Mouse (Mus musculus) lung, embryonic 14.5 days (tissue): ENCODE measurements around the gene Ebf3. TPM values are rescaled to one million over a fixed set of nuclear protein-coding genes. Genes with fewer than 3 reads are reported as not detected.
A peak's percentile ranks its signal among the peaks of the same experiment; 100 is the strongest.

Source experiments
- ATAC-seq: fragments of 200-750 bp; cut with Nextera tagmentation; 2 replicates; pipeline ENCODE4 v1.8.0; 2017; ENCODE audit warnings: mild to moderate bottlenecking, moderate TSS enrichment, moderate library complexity; ENCODE audit not compliant: insufficient read depth
- DNase-seq: peaks from one replicate; pipeline ENCODE4 v3.0.0-alpha.2; 2015
- H3K27ac ChIP-seq: fragments of 300-500 bp; sonication (generic); 2 replicates; pipeline ENCODE4 v1.5.1; 2014; ENCODE audit warnings: low read depth, mild to moderate bottlenecking, moderate library complexity
- H3K27me3 ChIP-seq: fragments of 300-500 bp; sonication (generic); 2 replicates; pipeline ENCODE4 v1.6.1; 2014; ENCODE audit warnings: low read length, control low read depth; ENCODE audit not compliant: insufficient read depth
- H3K36me3 ChIP-seq: fragments of 300-500 bp; sonication (generic); 2 replicates; pipeline ENCODE4 v1.6.1; 2014; ENCODE audit warnings: control low read depth; ENCODE audit not compliant: insufficient read depth
- H3K4me1 ChIP-seq: fragments of 300-500 bp; sonication (generic); 2 replicates; pipeline ENCODE4 v1.6.1; 2014; ENCODE audit warnings: antibody characterized with exemption, control low read depth; ENCODE audit not compliant: insufficient read depth
- H3K4me2 ChIP-seq: fragments of 300-500 bp; sonication (generic); 2 replicates; pipeline ENCODE4 v1.6.1; 2014; ENCODE audit warnings: mild to moderate bottlenecking
- H3K4me3 ChIP-seq: fragments of 300-500 bp; sonication (generic); 2 replicates; pipeline ENCODE4 v1.5.1; 2014; ENCODE audit warnings: low read depth, low read length
- H3K9ac ChIP-seq: fragments of 300-500 bp; sonication (generic); 2 replicates; pipeline ENCODE4 v1.6.1; 2014
- H3K9me3 ChIP-seq: fragments of 300-500 bp; sonication (generic); 2 replicates; pipeline ENCODE4 v1.6.1; 2016; ENCODE audit warnings: low read depth, low read length, control low read depth
- CTCF ChIP-seq: IDR thresholded peaks from 2 replicates; pipeline ENCODE4 v1.5.1; 2016; ENCODE audit warnings: antibody characterized with exemption, low read depth
- WGBS: fragments of 180-500 bp; shearing (Covaris S2); extraction: QIAGEN DNeasy Blood & Tissue Kit; methylation state at CpG from one replicate; pipeline ENCODE4 v1.1.7; 2014; 5-methylcytosine and 5-hydroxymethylcytosine counted together
- polyA plus RNA-seq: library from polyadenylated mRNA; unstranded; fragments of >200 nt; fragmentation: Nextera tagmentation; extraction: Ambion mirVana; gene quantifications from 2 replicates; pipeline ENCODE4 v1.2.1, GENCODE M21; 2014

Ebf3 gene
- polyA plus RNA-seq, 1 experiment from 2014 or later = 0.14 TPM

DNA sequence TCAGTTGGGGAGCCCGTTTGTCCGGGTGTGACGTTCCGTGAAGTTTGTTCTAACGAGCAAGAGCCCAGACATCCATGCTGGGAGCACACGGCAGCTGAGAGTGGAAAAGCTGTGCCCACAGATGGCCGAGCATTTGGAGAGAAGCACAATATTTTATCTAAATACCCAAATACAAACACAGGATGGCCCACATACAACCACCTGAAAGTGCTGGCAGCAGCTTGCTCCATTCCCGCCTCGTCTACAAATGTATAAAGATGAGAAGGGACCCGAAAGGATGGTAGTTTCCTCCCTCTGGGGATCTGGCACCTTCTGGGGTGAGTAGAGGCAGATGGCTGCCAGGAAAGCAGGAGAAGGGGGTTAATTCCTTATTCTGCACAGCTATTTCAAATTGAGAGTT is 42.0 kb downstream of the Ebf3 start:
- Histone ChIP-seq H3K4me1 (0 out of 2 replicates have a peak, but pooled peaks cover 4% of the 10 kb centered on the region), H3K4me2 (no peak overlapping the region), H3K27me3 (peaks cover 18% of the 10 kb centered on the region), H3K27ac (no peak overlapping the region), H3K9me3 (no peaks in the 10 kb centered on the region), H3K4me3 (no peak overlapping the region), H3K9ac (no peak overlapping the region), H3K36me3 (no peaks in the 10 kb centered on the region)
- ATAC-seq (no peak), DNase-seq (no peak)
- TF ChIP-seq CTCF = no peak
- 77% methylated on average over 10 of the region's 10 CpGs for WGBS

DNA sequence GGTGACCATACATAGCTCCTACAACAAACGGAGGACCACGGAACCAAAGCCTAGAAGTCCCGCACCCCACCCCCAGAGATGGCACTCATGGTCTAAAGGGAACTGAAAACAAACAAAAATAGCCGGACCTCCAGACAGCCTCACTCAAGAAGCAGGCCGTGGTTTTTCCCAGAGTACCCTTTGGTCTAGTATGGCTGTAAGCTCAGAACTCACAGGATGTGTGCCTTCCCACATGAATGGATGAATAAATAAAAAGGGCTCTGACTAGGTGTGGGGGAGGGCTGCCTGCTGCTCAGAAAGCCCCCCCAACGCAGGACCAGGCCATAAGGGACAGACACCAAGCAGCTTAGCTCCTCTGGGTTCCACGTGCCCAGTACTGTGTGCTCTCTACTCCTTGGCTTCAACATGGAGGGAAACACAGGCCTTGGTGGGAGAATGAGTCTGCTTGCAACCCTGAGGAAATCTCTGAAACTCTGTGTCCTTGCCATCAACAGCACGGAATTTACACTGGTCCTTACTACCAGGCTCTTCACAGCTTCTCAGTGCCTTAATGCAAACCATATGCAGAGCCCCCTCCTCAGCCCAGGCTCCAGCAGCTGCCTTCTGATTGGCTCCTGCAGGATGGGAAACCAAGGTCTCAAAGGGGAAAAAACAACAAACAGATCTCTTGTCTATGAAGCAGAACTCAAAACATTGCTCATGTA is 45.6 kb downstream of the Ebf3 start:
- ATAC-seq = no peak
- no peak for TF ChIP-seq CTCF
- Histone ChIP-seq H3K27me3 (peaks cover 26% of the 10 kb centered on the region), H3K4me2 (no peak overlapping the region), H3K27ac (no peak overlapping the region), H3K4me1 (0 out of 2 replicates have a peak, but pooled peaks cover 4% of the 10 kb centered on the region), H3K9me3 (no peaks in the 10 kb centered on the region), H3K9ac (no peak overlapping the region), H3K36me3 (no peaks in the 10 kb centered on the region), H3K4me3 (no peak overlapping the region)
- no peak for DNase-seq
- 56% methylated on average over 8 of the region's 8 CpGs for WGBS

GRCm38 (mm10) chr7:137267441-137267840 is 46.8 kb downstream of the Ebf3 start:
- 0 out of 2 replicates have a peak, but pooled peaks cover 4% of the 10 kb centered on the region for H3K4me1 ChIP-seq
- no peak overlapping the region for H3K9ac ChIP-seq
- DNase-seq = peak; percentile 45
- no peak for TF ChIP-seq CTCF
- H3K27ac ChIP-seq = no peak overlapping the region
- ATAC-seq = peak; percentile 56; the same call in 1 of the 2 replicates
- H3K4me2 ChIP-seq = no peak overlapping the region
- no peaks in the 10 kb centered on the region for H3K36me3 ChIP-seq
- H3K4me3 ChIP-seq = no peak overlapping the region
- peaks cover 26% of the 10 kb centered on the region for H3K27me3 ChIP-seq
- 67% methylated on average over 9 of the region's 9 CpGs for WGBS
- no peaks in the 10 kb centered on the region for H3K9me3 ChIP-seq

DNA sequence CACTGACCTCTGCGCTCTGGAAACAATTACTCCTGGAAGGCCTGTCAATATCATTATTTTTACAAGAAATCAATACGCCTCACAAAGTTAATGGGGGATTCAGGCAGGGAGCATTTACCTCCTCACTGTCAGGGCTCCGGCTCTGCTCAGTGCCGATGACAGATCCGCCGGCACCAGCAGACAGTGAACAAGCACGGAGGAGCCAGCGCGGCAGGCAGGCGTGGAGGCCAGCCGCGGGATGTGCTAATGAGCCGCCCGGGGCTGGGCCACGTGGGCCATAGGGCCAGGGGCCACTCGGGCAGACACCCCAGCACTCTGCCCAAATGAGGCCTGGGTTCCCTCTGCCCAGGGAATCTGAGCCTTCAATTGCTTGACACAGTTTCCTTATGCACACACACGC is 47.7 kb downstream of the Ebf3 start:
- ATAC-seq (no peak), DNase-seq (no peak)
- Histone ChIP-seq H3K9me3 (no peaks in the 10 kb centered on the region), H3K9ac (no peak overlapping the region), H3K4me2 (no peak overlapping the region), H3K36me3 (no peaks in the 10 kb centered on the region), H3K27me3 (peaks cover 26% of the 10 kb centered on the region), H3K4me1 (0 out of 2 replicates have a peak, but pooled peaks cover 4% of the 10 kb centered on the region), H3K27ac (no peak overlapping the region), H3K4me3 (no peak overlapping the region)
- no peak for TF ChIP-seq CTCF
- WGBS = 17% methylated on average over 17 of the region's 17 CpGs

DNA sequence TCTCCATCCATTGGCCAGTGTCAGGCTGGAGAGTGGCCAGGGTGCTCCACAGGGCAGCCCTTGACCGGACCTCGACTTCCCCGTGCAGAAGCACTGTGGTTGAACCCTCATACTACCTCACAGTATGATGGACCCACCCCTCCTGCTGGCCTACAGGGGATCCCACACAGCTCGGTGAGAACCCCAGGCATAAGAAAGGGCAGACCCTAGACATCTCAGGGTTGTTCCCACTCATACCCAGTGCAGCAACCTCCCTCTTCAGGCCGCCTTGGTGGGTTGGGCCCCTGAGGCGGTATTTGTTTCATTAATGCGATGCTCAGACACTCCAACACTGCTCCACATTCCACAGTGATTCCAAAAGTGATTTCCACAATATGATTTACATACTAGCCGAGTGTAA is 51.9 kb downstream of the Ebf3 start:
- ATAC-seq = no peak
- Histone ChIP-seq H3K4me2 (no peak overlapping the region), H3K4me3 (no peak overlapping the region), H3K9me3 (no peaks in the 10 kb centered on the region), H3K27me3 (peaks cover 22% of the 10 kb centered on the region), H3K4me1 (no peaks in the 10 kb centered on the region), H3K27ac (no peak overlapping the region), H3K9ac (no peak overlapping the region), H3K36me3 (no peaks in the 10 kb centered on the region)
- DNase-seq = no peak
- TF ChIP-seq CTCF = no peak
- 80% methylated on average over 8 of the region's 8 CpGs for WGBS

GRCm38 (mm10) chr7:137246213-137246872 is 67.9 kb downstream of the Ebf3 start:
- WGBS = 43% methylated on average over 11 of the region's 11 CpGs
- DNase-seq (peak; percentile 80), ATAC-seq (peak; percentile 44; the same call in 1 of the 2 replicates)

DNA sequence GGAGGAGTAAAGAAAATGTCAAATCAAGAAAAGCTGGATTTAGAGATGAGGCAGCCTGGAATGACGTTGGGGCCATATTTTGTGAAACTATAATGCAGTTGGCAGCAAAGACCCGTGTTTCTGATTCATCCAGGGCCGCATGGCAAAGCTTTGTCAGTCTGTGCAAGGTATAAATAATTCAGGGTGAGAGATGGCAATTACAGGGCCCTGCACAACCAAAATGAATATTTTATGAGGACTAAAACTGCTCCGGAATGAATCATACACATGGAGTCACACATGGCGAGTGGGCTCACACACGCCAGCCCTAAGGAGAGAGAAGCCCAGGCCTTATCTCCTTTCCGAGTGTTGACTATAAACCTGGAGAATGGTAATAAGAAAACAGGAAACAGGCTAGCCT is 69.4 kb downstream of the Ebf3 start:
- Histone ChIP-seq H3K27me3 (peaks cover 9% of the 10 kb centered on the region), H3K4me3 (no peak overlapping the region), H3K4me1 (no peaks in the 10 kb centered on the region), H3K9me3 (no peaks in the 10 kb centered on the region), H3K36me3 (no peaks in the 10 kb centered on the region), H3K4me2 (no peak overlapping the region), H3K27ac (no peak overlapping the region), H3K9ac (no peak overlapping the region)
- WGBS = 85% methylated on average over 7 of the region's 7 CpGs
- no peak for ATAC-seq
- TF ChIP-seq CTCF = no peak
- no peak for DNase-seq

More at GRCm38 (mm10) chr7:137246213-137246872, 67.9 kb downstream of the Ebf3 start:
- Histone ChIP-seq H3K9ac (no peak overlapping the region), H3K4me1 (no peaks in the 10 kb centered on the region), H3K36me3 (no peaks in the 10 kb centered on the region), H3K9me3 (no peaks in the 10 kb centered on the region), H3K4me3 (no peak overlapping the region), H3K4me2 (no peak overlapping the region), H3K27ac (no peak overlapping the region), H3K27me3 (peaks cover 2% of the 10 kb centered on the region; the same call in 1 of the 2 replicates)
- TF ChIP-seq CTCF = peak; percentile 81
